Mouse (Mus musculus): Measurements from ENCODE around the gene Mpnd. TPM values are rescaled to one million over a fixed set of nuclear protein-coding genes. Genes with fewer than 3 reads are reported as not detected.

Gene Mpnd
- polyA plus RNA-seq, 1 experiment from 2014 or later = 82.9 TPM

GRCm38 (mm10) chr17:55964496-55964895 lies 41.0 kb upstream of the Mpnd start:
- no peak overlapping the region for H3K27ac ChIP-seq
- ATAC-seq (ENCODE audit: insufficient number of reproducible peaks, low FRiP score, low TSS enrichment, low read depth) = no peak
- H3K4me2 ChIP-seq = no peak overlapping the region
- H3K36me3 ChIP-seq = peaks cover 62% of the 10 kb centered on the region
- H3K9me3 ChIP-seq = no peaks in the 10 kb centered on the region
- no peak overlapping the region for H3K9ac ChIP-seq
- no peaks in the 10 kb centered on the region for H3K27me3 ChIP-seq
- 92% methylated on average over 10 of the region's 10 CpGs for WGBS
- H3K4me3 ChIP-seq = no peak overlapping the region
- H3K4me1 ChIP-seq = peaks cover 16% of the 10 kb centered on the region

GRCm38 (mm10) chr17:55964996-55965395 lies 40.5 kb upstream of the Mpnd start:
- no peak overlapping the region for H3K9ac ChIP-seq
- no peak overlapping the region for H3K4me2 ChIP-seq
- H3K27ac ChIP-seq = no peak overlapping the region
- peaks cover 16% of the 10 kb centered on the region for H3K4me1 ChIP-seq
- 0 out of 2 replicates have a peak, but pooled peaks cover 4% of the 10 kb centered on the region for H3K27me3 ChIP-seq
- no peak overlapping the region for H3K4me3 ChIP-seq
- WGBS = 86% methylated on average over 9 of the region's 9 CpGs
- ATAC-seq (ENCODE audit: insufficient number of reproducible peaks, low FRiP score, low TSS enrichment, low read depth) = no peak
- H3K36me3 ChIP-seq = peaks cover 62% of the 10 kb centered on the region
- no peaks in the 10 kb centered on the region for H3K9me3 ChIP-seq

- no peak overlapping the region for H3K9ac ChIP-seq
- no peak overlapping the region for H3K27ac ChIP-seq
- peaks cover 47% of the 10 kb centered on the region for H3K36me3 ChIP-seq
- no peak overlapping the region for H3K4me2 ChIP-seq
- WGBS = 91% methylated on average over 4 of the region's 4 CpGs
- H3K27me3 ChIP-seq = peaks cover 12% of the 10 kb centered on the region; the same call in 1 of the 2 replicates
- H3K4me3 ChIP-seq = no peak overlapping the region
- peaks cover 25% of the 10 kb centered on the region for H3K4me1 ChIP-seq
- ATAC-seq (ENCODE audit: insufficient number of reproducible peaks, low FRiP score, low TSS enrichment, low read depth) = no peak
- H3K9me3 ChIP-seq = no peaks in the 10 kb centered on the region
Observed at GRCm38 (mm10) chr17:55967186-55967585, 38.3 kb upstream of the Mpnd start.

- H3K27ac ChIP-seq = no peak overlapping the region
- ATAC-seq (ENCODE audit: insufficient number of reproducible peaks, low FRiP score, low TSS enrichment, low read depth) = no peak
Observed at GRCm38 (mm10) chr17:55968210-55968609, 37.3 kb upstream of the Mpnd start.

GRCm38 (mm10) chr17:55969560-55969959 lies 36.0 kb upstream of the Mpnd start:
- Histone ChIP-seq H3K27ac (no peak overlapping the region), H3K9ac (peak overlapping the region; percentile 61; the same call in 1 of the 2 replicates), H3K36me3 (peaks cover 35% of the 10 kb centered on the region), H3K27me3 (peaks cover 12% of the 10 kb centered on the region; the same call in 1 of the 2 replicates), H3K4me3 (peak overlapping the region; percentile 53), H3K4me1 (peaks cover 21% of the 10 kb centered on the region), H3K9me3 (no peaks in the 10 kb centered on the region), H3K4me2 (peak overlapping the region; percentile 88)
- ATAC-seq (ENCODE audit: insufficient number of reproducible peaks, low FRiP score, low TSS enrichment, low read depth) = no peak
- WGBS = 36% methylated on average over 14 of the region's 14 CpGs

More at GRCm38 (mm10) chr17:55968210-55968609, 37.3 kb upstream of the Mpnd start:
- Histone ChIP-seq H3K9ac (no peak overlapping the region), H3K4me2 (no peak overlapping the region), H3K36me3 (peaks cover 44% of the 10 kb centered on the region), H3K4me3 (no peak overlapping the region), H3K27me3 (peaks cover 12% of the 10 kb centered on the region; the same call in 1 of the 2 replicates), H3K4me1 (peaks cover 22% of the 10 kb centered on the region), H3K9me3 (no peaks in the 10 kb centered on the region)
- WGBS = 61% methylated on average over 7 of the region's 7 CpGs

GRCm38 (mm10) chr17:55969966-55970891 lies 35.3 kb upstream of the Mpnd start, which contains the start of gene Shd:
Gene Shd (plus strand): TSS chr17:55970467.
- Histone ChIP-seq H3K27me3 (peaks cover 12% of the 10 kb centered on the region; the same call in 1 of the 2 replicates), H3K4me1 (peaks cover 21% of the 10 kb centered on the region), H3K4me3 (peak within 1 kb of the TSS; percentile 53), H3K9ac (peak within 1 kb of the TSS; percentile 61), H3K4me2 (peak within 1 kb of the TSS; percentile 88), H3K27ac (no peak within 1 kb of the TSS), H3K36me3 (peaks cover 28% of the 10 kb centered on the region), H3K9me3 (no peaks in the 10 kb centered on the region)
- 9% methylated on average over 55 of the region's 55 CpGs for WGBS
- ATAC-seq (ENCODE audit: insufficient number of reproducible peaks, low FRiP score, low TSS enrichment, low read depth) = no peak

GRCm38 (mm10) chr17:55971453-55971852 lies 34.1 kb upstream of the Mpnd start:
- Histone ChIP-seq H3K9ac (no peak overlapping the region), H3K4me2 (peak overlapping the region; percentile 88), H3K27ac (no peak overlapping the region), H3K27me3 (peaks cover 12% of the 10 kb centered on the region; the same call in 1 of the 2 replicates), H3K4me3 (peak overlapping the region; percentile 53; the same call in 1 of the 2 replicates), H3K4me1 (peaks cover 24% of the 10 kb centered on the region), H3K36me3 (peaks cover 17% of the 10 kb centered on the region), H3K9me3 (no peaks in the 10 kb centered on the region)
- WGBS = 39% methylated on average over 22 of the region's 22 CpGs
- ATAC-seq (ENCODE audit: insufficient number of reproducible peaks, low FRiP score, low TSS enrichment, low read depth) = no peak

GRCm38 (mm10) chr17:55976255-55976862 lies 29.2 kb upstream of the Mpnd start:
- WGBS = 18% methylated on average over 13 of the region's 13 CpGs
- H3K4me1 ChIP-seq = peaks cover 10% of the 10 kb centered on the region
- H3K36me3 ChIP-seq = no peaks in the 10 kb centered on the region
- H3K9me3 ChIP-seq = no peaks in the 10 kb centered on the region
- H3K9ac ChIP-seq = no peak overlapping the region
- no peak overlapping the region for H3K27ac ChIP-seq
- no peak overlapping the region for H3K4me2 ChIP-seq
- H3K4me3 ChIP-seq = no peak overlapping the region
- H3K27me3 ChIP-seq = peaks cover 4% of the 10 kb centered on the region; the same call in 1 of the 2 replicates
- ATAC-seq (ENCODE audit: insufficient number of reproducible peaks, low FRiP score, low TSS enrichment, low read depth) = no peak

- no peak overlapping the region for H3K4me2 ChIP-seq
- H3K4me3 ChIP-seq = no peak overlapping the region
- no peak for ATAC-seq (ENCODE audit: insufficient number of reproducible peaks, low FRiP score, low TSS enrichment, low read depth)
- H3K36me3 ChIP-seq = no peaks in the 10 kb centered on the region
- WGBS = 51% methylated on average over 3 of the region's 3 CpGs
- no peak overlapping the region for H3K9ac ChIP-seq
- H3K4me1 ChIP-seq = 0 out of 2 replicates have a peak, but pooled peaks cover 8% of the 10 kb centered on the region
- no peak overlapping the region for H3K27ac ChIP-seq
- no peaks in the 10 kb centered on the region for H3K9me3 ChIP-seq
- no peaks in the 10 kb centered on the region for H3K27me3 ChIP-seq
Observed at GRCm38 (mm10) chr17:55977301-55977700, 28.2 kb upstream of the Mpnd start.

- H3K36me3 ChIP-seq = peaks cover 6% of the 10 kb centered on the region; the same call in 1 of the 2 replicates
- H3K4me1 ChIP-seq = peaks cover 11% of the 10 kb centered on the region
- ATAC-seq (ENCODE audit: insufficient number of reproducible peaks, low FRiP score, low TSS enrichment, low read depth) = 0 out of 2 replicates have a peak, but pooled peaks have one; percentile 27
- H3K9me3 ChIP-seq = no peaks in the 10 kb centered on the region
- H3K4me2 ChIP-seq = peak within 1 kb of the TSS; percentile 80
- peak within 1 kb of the TSS; percentile 29; the same call in 1 of the 2 replicates for H3K9ac ChIP-seq
- peak within 1 kb of the TSS; percentile 56 for H3K4me3 ChIP-seq
- no peak within 1 kb of the TSS for H3K27ac ChIP-seq
- no peaks in the 10 kb centered on the region for H3K27me3 ChIP-seq
- WGBS = 9% methylated on average over 32 of the region's 35 CpGs
Observed at GRCm38 (mm10) chr17:55986030-55986961, 19.2 kb upstream of the Mpnd start, which contains the start of gene Fsd1. Gene Fsd1 (plus strand): TSS chr17:55986509.
